Mouse (Mus musculus) bone marrow macrophage, adult 2 months (primary cell): Measurements from ENCODE around the gene Popdc2. TPM values are rescaled to one million over a fixed set of nuclear protein-coding genes. Genes with fewer than 3 reads are reported as not detected.

Experiments
- H3K27ac ChIP-seq: 2 replicates; pipeline ENCODE4 v1.5.1; 2012; ENCODE audit warnings: low read depth, low read length; ENCODE audit not compliant: insufficient read depth
- H3K4me1 ChIP-seq: 2 replicates; pipeline ENCODE4 v1.6.1; 2012; ENCODE audit warnings: low read length; ENCODE audit not compliant: control insufficient read depth, insufficient read depth
- H3K4me3 ChIP-seq: 2 replicates; pipeline ENCODE4 v1.5.1; 2012; ENCODE audit warnings: mild to moderate bottlenecking, low read length, moderate library complexity; ENCODE audit not compliant: insufficient read depth
- CTCF ChIP-seq: IDR thresholded peaks from 2 replicates; pipeline ENCODE4 v1.5.1; 2012; ENCODE audit warnings: low read depth, mild to moderate bottlenecking, low read length, moderate library complexity
- POLR2A ChIP-seq: IDR thresholded peaks from 2 replicates; pipeline ENCODE4 v1.6.1; 2012; ENCODE audit warnings: mild to moderate bottlenecking, low read depth, low read length, borderline replicate concordance
- polyA plus RNA-seq: library from polyadenylated mRNA; stranded (reverse); fragments of >200 nt; gene quantifications from 2 replicates; pipeline ENCODE4 v1.2.4, GENCODE M21; 2012; ENCODE audit not compliant: missing spikeins, insufficient read depth, insufficient read length

Popdc2 gene
- polyA plus RNA-seq, 1 experiment, result not detected

GRCm38 (mm10) chr16:38353642-38354041, 8.4 kb upstream of the Popdc2 start:
- no peak overlapping the region for H3K27ac ChIP-seq
- H3K4me1 ChIP-seq, result no peaks in the 10 kb centered on the region
- TF ChIP-seq CTCF (no peak), POLR2A (no peak)
- no peak overlapping the region for H3K4me3 ChIP-seq

GRCm38 (mm10) chr16:38354185-38354913, 7.7 kb upstream of the Popdc2 start:
- Histone ChIP-seq H3K27ac (no peak overlapping the region), H3K4me3 (no peak overlapping the region), H3K4me1 (no peaks in the 10 kb centered on the region)
- no peak for TF ChIP-seq CTCF
- TF ChIP-seq POLR2A, result no peak

GRCm38 (mm10) chr16:38358256-38358812, 3.7 kb upstream of the Popdc2 start:
- peaks cover 7% of the 10 kb centered on the region for H3K4me1 ChIP-seq
- no peak overlapping the region for H3K4me3 ChIP-seq
- TF ChIP-seq POLR2A (no peak), CTCF (no peak)
- H3K27ac ChIP-seq, result no peak overlapping the region

- H3K4me1 ChIP-seq, result peaks cover 8% of the 10 kb centered on the region
- H3K27ac ChIP-seq, result no peak overlapping the region
- no peak for TF ChIP-seq CTCF
- TF ChIP-seq POLR2A, result no peak
- no peak overlapping the region for H3K4me3 ChIP-seq
These were observed 2.8 kb upstream of the Popdc2 start for GRCm38 (mm10) chr16:38359241-38359640.

DNA sequence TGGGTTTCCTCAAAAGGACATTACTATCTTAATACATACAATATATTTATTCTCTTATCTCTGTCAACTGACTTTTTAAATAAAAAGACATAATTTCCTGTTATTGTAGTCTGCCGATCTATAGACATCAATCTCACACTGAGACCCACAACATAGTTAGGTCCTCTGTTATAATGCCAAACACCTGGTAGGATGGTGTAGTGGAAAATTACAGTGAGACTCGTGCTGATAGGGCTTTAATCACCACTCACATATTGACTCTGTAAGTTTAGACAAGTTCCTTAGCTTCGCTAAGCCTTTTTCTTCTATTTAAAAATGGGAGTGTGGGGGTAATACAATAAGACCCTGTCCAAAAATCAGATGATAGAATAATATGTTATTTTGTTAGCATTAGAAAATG, 2.2 kb upstream of the Popdc2 start:
- no peak for TF ChIP-seq CTCF
- Histone ChIP-seq H3K4me1 (peaks cover 8% of the 10 kb centered on the region), H3K4me3 (no peak overlapping the region), H3K27ac (no peak overlapping the region)

DNA sequence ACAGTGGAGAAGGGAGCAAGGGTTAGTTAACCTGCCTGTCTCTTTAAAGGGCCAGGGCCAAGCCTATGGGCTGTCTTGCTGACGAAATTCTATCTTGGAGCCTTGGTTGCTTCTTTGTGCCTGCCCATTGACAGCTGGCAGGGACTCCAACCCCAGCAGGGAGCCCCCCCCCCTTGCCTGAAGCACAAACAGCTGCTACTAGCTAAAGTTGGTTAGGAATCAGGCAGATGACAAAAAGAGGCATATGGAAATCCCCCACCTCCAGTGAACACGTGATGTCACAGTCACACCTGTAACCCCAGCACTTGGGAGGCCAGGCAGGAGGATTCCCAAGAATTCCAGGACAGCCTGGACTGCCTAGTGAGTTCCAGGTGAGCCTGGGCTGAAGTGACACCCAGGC, 1.7 kb upstream of the Popdc2 start:
- peaks cover 8% of the 10 kb centered on the region for H3K4me1 ChIP-seq
- TF ChIP-seq CTCF, result no peak
- TF ChIP-seq POLR2A, result no peak
- H3K27ac ChIP-seq, result no peak overlapping the region
- H3K4me3 ChIP-seq, result no peak overlapping the region

- no peak overlapping the region for H3K4me3 ChIP-seq
- H3K4me1 ChIP-seq, result peaks cover 11% of the 10 kb centered on the region
- TF ChIP-seq POLR2A (no peak), CTCF (no peak)
- no peak overlapping the region for H3K27ac ChIP-seq
These were observed 665 bp downstream of the Popdc2 start for GRCm38 (mm10) chr16:38362493-38363255.

- TF ChIP-seq CTCF (no peak), POLR2A (no peak)
- Histone ChIP-seq H3K27ac (no peak overlapping the region), H3K4me3 (no peak overlapping the region), H3K4me1 (peaks cover 11% of the 10 kb centered on the region)
These were observed 1.2 kb downstream of the Popdc2 start for GRCm38 (mm10) chr16:38363256-38363595.

- Histone ChIP-seq H3K4me3 (no peak overlapping the region), H3K4me1 (peaks cover 14% of the 10 kb centered on the region), H3K27ac (no peak overlapping the region)
- TF ChIP-seq CTCF (no peak), POLR2A (no peak)
These were observed 1.6 kb downstream of the Popdc2 start for GRCm38 (mm10) chr16:38363657-38364056.

DNA sequence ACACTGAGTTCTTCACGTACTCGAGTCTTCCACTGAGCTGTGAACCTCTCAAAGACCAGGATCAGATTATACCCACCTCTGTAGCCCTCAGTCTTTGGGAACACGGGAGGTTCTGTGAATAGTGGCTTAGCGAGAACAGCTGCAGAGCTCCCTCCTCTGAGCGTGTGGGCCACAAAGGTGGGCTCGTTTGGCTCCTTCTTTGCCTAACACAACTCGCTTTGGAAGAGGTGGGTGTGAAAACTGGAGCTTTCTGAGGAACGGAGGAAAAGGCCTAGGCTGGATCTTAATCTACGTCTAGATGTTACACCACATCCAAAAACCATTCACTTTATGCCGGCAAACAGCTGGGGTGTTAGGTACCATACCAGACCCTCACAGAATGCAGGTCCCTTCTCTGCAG, 3.4 kb downstream of the Popdc2 start:
- Histone ChIP-seq H3K27ac (no peak overlapping the region), H3K4me3 (no peak overlapping the region), H3K4me1 (peaks cover 17% of the 10 kb centered on the region)
- TF ChIP-seq CTCF (no peak), POLR2A (no peak)
